8 mouse cellular contexts compared by ENCODE assay signal in the genomic region with DNA sequence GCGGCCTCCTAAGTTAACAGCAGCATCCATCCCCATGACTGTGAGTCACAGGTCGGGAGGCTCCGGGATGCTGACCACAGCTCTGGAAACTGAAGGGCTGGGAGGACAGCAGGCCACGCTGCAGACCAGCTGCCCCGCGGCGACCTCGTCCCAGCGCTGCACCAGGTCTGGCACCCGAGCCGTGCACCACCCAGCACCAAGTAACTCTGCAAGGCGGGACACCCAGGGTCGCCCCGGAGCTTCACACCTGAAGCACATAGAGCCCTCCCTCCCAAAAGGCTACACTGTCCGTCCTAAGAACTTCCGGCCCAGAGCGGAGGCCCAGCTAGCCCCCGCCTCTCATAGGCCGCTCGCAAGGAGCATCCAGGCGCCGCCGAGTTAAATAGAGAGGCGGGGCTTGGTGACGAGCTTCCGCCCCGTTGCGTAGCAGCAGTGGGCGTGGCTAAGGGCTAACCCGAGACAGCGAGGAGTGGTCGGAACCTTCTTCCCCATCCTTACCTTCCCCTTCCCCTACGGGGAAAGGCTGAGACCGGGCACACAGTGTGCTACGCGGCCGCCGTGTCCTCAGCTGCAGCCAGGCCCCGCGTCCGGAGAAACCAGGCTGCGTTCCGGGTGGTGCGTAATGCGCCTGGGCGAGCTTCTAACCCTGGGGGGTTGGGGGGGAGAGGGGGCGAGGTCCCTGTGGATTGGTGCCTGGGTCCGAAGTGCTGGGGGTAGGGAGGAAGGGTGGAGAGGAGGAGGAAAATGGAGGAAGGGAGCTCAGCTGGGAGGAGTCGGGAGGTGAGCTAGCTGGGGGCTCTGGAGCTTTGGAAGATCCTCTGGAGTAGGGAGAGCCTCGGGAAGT. TPM values are rescaled to one million over a fixed set of nuclear protein-coding genes. Genes with fewer than 3 reads are reported as not detected.
DNase-seq lines count a peak whose midpoint lies in the region; ATAC-seq and TF ChIP-seq lines count a peak whose summit lies in the region.

A gene (minus strand): TSS at position 282 of the 844 bp plus-strand sequence.
A gene (plus strand): TSS at position 447 of the 844 bp plus-strand sequence.

- no peak for TF ChIP-seq CTCF in ES-Bruce4 (IDR thresholded peaks at IDR 0.05; ENCODE audit: low read depth, low read length)
- TF ChIP-seq CTCF in liver, postnatal 0 days (IDR thresholded peaks at IDR 0.05; ENCODE audit: low read depth): 0 out of 2 replicates have a peak, but pooled peaks have one; percentile 0

- intact Hi-C loops in heart, postnatal 10 days (cut with DNase I): loop anchor here (2.0 kb wide), 2 partner anchors 31 to 125 kb away; no protein-coding TSS in a partner anchor

- H3K27ac ChIP-seq in ES-Bruce4 (ENCODE audit: insufficient read depth, low read length): peak within 1 kb of the TSS; percentile 57
- peak within 1 kb of the TSS; percentile 94 for H3K27ac ChIP-seq in forebrain, embryonic 13.5 days
- peak within 1 kb of the TSS; percentile 86 for H3K27ac ChIP-seq in liver, postnatal 0 days (ENCODE audit: low read depth)
- peak within 1 kb of the TSS; percentile 91 for H3K27ac ChIP-seq in neural tube, embryonic 14.5 days (ENCODE audit: low read depth, low read length)

- no peak for TF ChIP-seq EP300 in ES-Bruce4 (IDR thresholded peaks at IDR 0.05; ENCODE audit: insufficient read depth, low read depth, low read length)
- peak; percentile 20; the same call in 1 of the 2 replicates for TF ChIP-seq EP300 in liver, postnatal 0 days (IDR thresholded peaks at IDR 0.05; ENCODE audit: low read depth)

- no peaks in the 10 kb centered on the region for H3K27me3 ChIP-seq in ES-Bruce4 (ENCODE audit: control insufficient read depth, insufficient read depth, low read length, poor library complexity, severe bottlenecking)
- H3K27me3 ChIP-seq in forebrain, embryonic 13.5 days: no peaks in the 10 kb centered on the region
- H3K27me3 ChIP-seq in liver, postnatal 0 days (ENCODE audit: insufficient read depth, low read length): no peaks in the 10 kb centered on the region
- H3K27me3 ChIP-seq in neural tube, embryonic 14.5 days (ENCODE audit: control insufficient read depth, insufficient read depth, low read length): no peaks in the 10 kb centered on the region

- ATAC-seq in cerebellum, adult (ENCODE audit: insufficient number of reproducible peaks, low FRiP score, low TSS enrichment): peak; percentile 76
- ATAC-seq in forebrain, embryonic 13.5 days: peak; percentile 92
- peak; percentile 78 for ATAC-seq in liver, postnatal 0 days
- peak; percentile 90 for ATAC-seq in neural tube, embryonic 14.5 days (ENCODE audit: low read depth)

- H3K9ac ChIP-seq in ES-Bruce4 (ENCODE audit: low read depth, poor library complexity, severe bottlenecking): peak within 1 kb of the TSS; percentile 77
- peak within 1 kb of the TSS; percentile 89 for H3K9ac ChIP-seq in forebrain, embryonic 13.5 days
- peak within 1 kb of the TSS; percentile 82 for H3K9ac ChIP-seq in liver, postnatal 0 days (replicated peaks)
- peak within 1 kb of the TSS; percentile 82 for H3K9ac ChIP-seq in neural tube, embryonic 14.5 days (replicated peaks; ENCODE audit: low read depth, low read length)

- H3K4me1 ChIP-seq in ES-Bruce4 (ENCODE audit: control insufficient read depth, insufficient read depth, low read length): peaks cover 1% of the 10 kb centered on the region
- H3K4me1 ChIP-seq in forebrain, embryonic 13.5 days: peaks cover 51% of the 10 kb centered on the region
- peaks cover 30% of the 10 kb centered on the region for H3K4me1 ChIP-seq in liver, postnatal 0 days (ENCODE audit: insufficient read depth)
- H3K4me1 ChIP-seq in neural tube, embryonic 14.5 days (ENCODE audit: control insufficient read depth, insufficient read depth, low read length): peaks cover 32% of the 10 kb centered on the region

- H3K36me3 ChIP-seq in ES-Bruce4 (ENCODE audit: control insufficient read depth, insufficient read depth, low read length, poor library complexity, severe bottlenecking): peaks cover 11% of the 10 kb centered on the region
- H3K36me3 ChIP-seq in forebrain, embryonic 13.5 days (ENCODE audit: poor library complexity, severe bottlenecking): peaks cover 31% of the 10 kb centered on the region
- H3K36me3 ChIP-seq in liver, postnatal 0 days (replicated peaks; ENCODE audit: insufficient read depth, low read length): peaks cover 15% of the 10 kb centered on the region
- H3K36me3 ChIP-seq in neural tube, embryonic 14.5 days (ENCODE audit: control insufficient read depth, insufficient read depth, low read length): peaks cover 15% of the 10 kb centered on the region

- peak; percentile 68 for TF ChIP-seq POLR2A in ES-Bruce4 (IDR thresholded peaks at IDR 0.05; ENCODE audit: insufficient read depth, low read length)

- peak; percentile 98 for DNase-seq in heart, postnatal 10 days
- DNase-seq in large intestine, adult 2 months (ENCODE audit: low read depth, low spot score): peak; percentile 80
- DNase-seq in liver, postnatal 0 days: peak; percentile 97
- DNase-seq in testis, postnatal 10 days (ENCODE audit: low spot score): peak; percentile 98

- no peaks in the 10 kb centered on the region for H3K9me3 ChIP-seq in ES-Bruce4 (replicated peaks; ENCODE audit: control insufficient read depth, insufficient read depth, low read length, poor library complexity, severe bottlenecking)
- no peaks in the 10 kb centered on the region for H3K9me3 ChIP-seq in forebrain, embryonic 13.5 days (replicated peaks)
- no peaks in the 10 kb centered on the region for H3K9me3 ChIP-seq in liver, postnatal 0 days (ENCODE audit: low read length)
- H3K9me3 ChIP-seq in neural tube, embryonic 14.5 days (ENCODE audit: control insufficient read depth, low read length): no peaks in the 10 kb centered on the region

- peak within 1 kb of the TSS; percentile 73 for H3K4me3 ChIP-seq in ES-Bruce4 (ENCODE audit: low read depth, low read length)
- peak within 1 kb of the TSS; percentile 91 for H3K4me3 ChIP-seq in forebrain, embryonic 13.5 days
- peak within 1 kb of the TSS; percentile 78 for H3K4me3 ChIP-seq in liver, postnatal 0 days (ENCODE audit: low read depth, low read length)
- peak within 1 kb of the TSS; percentile 95 for H3K4me3 ChIP-seq in neural tube, embryonic 14.5 days (ENCODE audit: low read depth, low read length)

- H3K4me2 ChIP-seq in forebrain, embryonic 13.5 days: peak within 1 kb of the TSS; percentile 97
- H3K4me2 ChIP-seq in liver, postnatal 0 days (ENCODE audit: low read depth, low read length): peak within 1 kb of the TSS; percentile 94
- H3K4me2 ChIP-seq in neural tube, embryonic 14.5 days (ENCODE audit: low read depth, low read length): peak within 1 kb of the TSS; percentile 99

- WGBS in forebrain, embryonic 13.5 days: under 1% methylated on average over 37 of the region's 50 CpGs
- under 1% methylated on average over 50 of the region's 50 CpGs for WGBS in large intestine, adult 2 months
- WGBS in liver, postnatal 0 days (ENCODE audit: insufficient replicate concordance): 1% methylated on average over 50 of the region's 50 CpGs
- 0% methylated on average over 47 of the region's 50 CpGs for WGBS in neural tube, embryonic 14.5 days

RNA-seq across cellular contexts. Expression of the first gene that starts in this region (rescaled TPM):
- polyA plus RNA-seq in ES-Bruce4 (2011; ENCODE audit: insufficient read depth, insufficient read length, low read depth, missing spikeins): 79.3 and 82.9 TPM in 2 replicates
- 153 and 156 TPM in 2 replicates for polyA plus RNA-seq in forebrain, embryonic 13.5 days (2015; fragmentation: Nextera tagmentation; extraction: Ambion mirVana)
- 10 to 100 TPM; 42.5 to 44.7 TPM for total RNA-seq in heart, postnatal 10 days (2021)
- polyA plus RNA-seq in large intestine, adult 2 months (2012; rRNA removed): 35.6 and 39.4 TPM in 2 replicates
- polyA plus RNA-seq in liver, postnatal 0 days (2015; fragmentation: Nextera tagmentation; extraction: Ambion mirVana): 33.7 and 33.8 TPM in 2 replicates
- polyA plus RNA-seq in neural tube, embryonic 14.5 days (2014; fragmentation: Nextera tagmentation; extraction: Ambion mirVana): 131 and 140 TPM in 2 replicates

RNA-seq across cellular contexts. Expression of the second gene that starts in this region (rescaled TPM):
- polyA plus RNA-seq in ES-Bruce4 (2011; ENCODE audit: insufficient read depth, insufficient read length, low read depth, missing spikeins): 33.3 and 37.4 TPM in 2 replicates
- 76.4 and 83.9 TPM in 2 replicates for polyA plus RNA-seq in forebrain, embryonic 13.5 days (2015; fragmentation: Nextera tagmentation; extraction: Ambion mirVana)
- total RNA-seq in heart, postnatal 10 days (2021): 10 to 100 TPM; 24.0 to 24.8 TPM
- 18.3 and 20.4 TPM in 2 replicates for polyA plus RNA-seq in large intestine, adult 2 months (2012; rRNA removed)
- polyA plus RNA-seq in liver, postnatal 0 days (2015; fragmentation: Nextera tagmentation; extraction: Ambion mirVana): 7.2 and 7.3 TPM in 2 replicates
- 64.5 and 71.2 TPM in 2 replicates for polyA plus RNA-seq in neural tube, embryonic 14.5 days (2014; fragmentation: Nextera tagmentation; extraction: Ambion mirVana)

Comparison
In these comparisons a context has a peak if more than half of its experiments do, and no peak if none do; other contexts are left out.
1. Peak in every context shown above with its lines: DNase-seq, ATAC-seq, H3K4me3 ChIP-seq and H3K27ac ChIP-seq.